Mouse (Mus musculus) forebrain, embryonic 12.5 days (tissue): ENCODE results near the gene Nup85. TPM values are rescaled to one million over a fixed set of nuclear protein-coding genes. Genes with fewer than 3 reads are reported as not detected.
A peak's percentile ranks its signal among the peaks of the same experiment; 100 is the strongest.

ENCODE experiments used
- ATAC-seq: fragments of 200-750 bp; cut with Nextera tagmentation; 2 replicates; pipeline ENCODE4 v1.8.0; 2017; ENCODE audit warnings: moderate TSS enrichment; ENCODE audit not compliant: low FRiP score
- H3K27ac ChIP-seq: fragments of 300-500 bp; sonication (generic); 2 replicates; pipeline ENCODE4 v1.5.1; 2016; ENCODE audit warnings: mild to moderate bottlenecking
- H3K27me3 ChIP-seq: fragments of 300-500 bp; sonication (generic); 2 replicates; pipeline ENCODE4 v1.6.1; 2016; ENCODE audit warnings: mild to moderate bottlenecking
- H3K36me3 ChIP-seq: fragments of 300-500 bp; sonication (generic); replicated peaks from 2 replicates; pipeline ENCODE4 v1.6.1; 2016; ENCODE audit warnings: mild to moderate bottlenecking
- H3K4me1 ChIP-seq: fragments of 300-500 bp; sonication (generic); 2 replicates; pipeline ENCODE4 v1.6.1; 2016
- H3K4me2 ChIP-seq: fragments of 300-500 bp; sonication (generic); 2 replicates; pipeline ENCODE4 v1.6.1; 2016; ENCODE audit warnings: mild to moderate bottlenecking, moderate library complexity
- H3K4me3 ChIP-seq: fragments of 300-500 bp; sonication (generic); replicated peaks from 2 replicates; pipeline ENCODE4 v1.5.1; 2016; ENCODE audit warnings: mild to moderate bottlenecking
- H3K9ac ChIP-seq: fragments of 300-500 bp; sonication (generic); 2 replicates; pipeline ENCODE4 v1.6.1; 2016; ENCODE audit warnings: mild to moderate bottlenecking
- H3K9me3 ChIP-seq: fragments of 300-500 bp; sonication (generic); 2 replicates; pipeline ENCODE4 v1.6.1; 2016
- WGBS: fragments of 180-500 bp; shearing (Covaris S2); methylation state at CpG from one replicate; pipeline ENCODE4 v1.1.7; 2016; 5-methylcytosine and 5-hydroxymethylcytosine counted together
- polyA plus RNA-seq: library from polyadenylated mRNA; unstranded; fragments of >200 nt; fragmentation: Nextera tagmentation; extraction: Ambion mirVana; gene quantifications from 2 replicates; pipeline ENCODE4 v1.2.1, GENCODE M21; 2016

Gene Nup85
- polyA plus RNA-seq, 1 experiment from 2014 or later = 199 TPM

DNA sequence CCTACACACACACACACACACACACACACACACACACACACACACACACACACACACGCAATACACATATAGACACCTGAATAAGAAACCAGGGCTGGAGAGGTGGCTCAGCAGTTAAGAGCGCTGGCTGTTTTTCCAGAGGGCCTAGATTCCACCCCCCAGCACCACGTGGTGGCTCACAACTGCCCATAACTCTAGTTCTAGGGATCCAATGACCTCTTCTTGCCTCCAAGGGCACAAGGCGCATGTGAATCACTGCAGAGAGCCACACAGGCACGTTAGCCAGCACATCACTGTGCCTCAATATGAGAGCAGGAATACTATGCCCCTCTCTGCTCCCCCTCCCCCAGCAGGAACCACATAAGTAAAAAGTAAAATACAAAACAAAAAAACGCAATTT, 52.7 kb downstream of the Nup85 start:
- WGBS = 84% methylated on average over 6 of the region's 6 CpGs
- no peak for ATAC-seq
- peaks cover 37% of the 10 kb centered on the region for H3K36me3 ChIP-seq

DNA sequence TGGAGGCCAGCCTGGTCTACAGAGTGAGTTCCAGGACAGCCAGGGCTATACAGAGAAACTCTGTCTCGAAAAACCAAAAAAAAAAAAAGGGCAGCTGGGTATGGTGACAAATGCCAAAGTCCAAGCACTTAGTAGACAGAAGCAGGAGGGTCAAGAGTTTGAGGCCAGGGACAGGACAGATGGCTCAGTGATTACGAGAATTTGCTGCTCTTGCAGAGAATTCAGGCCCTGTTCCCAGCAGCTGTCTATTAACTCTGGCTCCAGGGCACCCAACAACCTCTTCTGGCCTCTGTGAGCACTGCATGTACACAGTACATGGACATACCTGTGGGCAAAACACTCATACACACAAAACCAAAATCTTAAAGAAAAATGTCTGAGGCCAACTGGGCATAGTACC, 53.8 kb downstream of the Nup85 start:
- peaks cover 5% of the 10 kb centered on the region; the same call in 1 of the 2 replicates for H3K27me3 ChIP-seq
- H3K9ac ChIP-seq = no peak overlapping the region
- ATAC-seq = no peak
- H3K9me3 ChIP-seq = no peaks in the 10 kb centered on the region
- H3K4me2 ChIP-seq = no peak overlapping the region
- H3K4me1 ChIP-seq = peaks cover 6% of the 10 kb centered on the region
- H3K4me3 ChIP-seq = no peak overlapping the region
- H3K36me3 ChIP-seq = peaks cover 46% of the 10 kb centered on the region
- H3K27ac ChIP-seq = no peak overlapping the region
- 69% methylated on average over 2 of the region's 2 CpGs for WGBS

More for the DNA sequence above, 52.7 kb downstream of the Nup85 start:
- Histone ChIP-seq H3K27me3 (peaks cover 5% of the 10 kb centered on the region; the same call in 1 of the 2 replicates), H3K4me1 (peaks cover 14% of the 10 kb centered on the region), H3K4me2 (no peak overlapping the region), H3K27ac (no peak overlapping the region), H3K9me3 (no peaks in the 10 kb centered on the region), H3K9ac (no peak overlapping the region; the same call in 1 of the 2 replicates), H3K4me3 (no peak overlapping the region)

DNA sequence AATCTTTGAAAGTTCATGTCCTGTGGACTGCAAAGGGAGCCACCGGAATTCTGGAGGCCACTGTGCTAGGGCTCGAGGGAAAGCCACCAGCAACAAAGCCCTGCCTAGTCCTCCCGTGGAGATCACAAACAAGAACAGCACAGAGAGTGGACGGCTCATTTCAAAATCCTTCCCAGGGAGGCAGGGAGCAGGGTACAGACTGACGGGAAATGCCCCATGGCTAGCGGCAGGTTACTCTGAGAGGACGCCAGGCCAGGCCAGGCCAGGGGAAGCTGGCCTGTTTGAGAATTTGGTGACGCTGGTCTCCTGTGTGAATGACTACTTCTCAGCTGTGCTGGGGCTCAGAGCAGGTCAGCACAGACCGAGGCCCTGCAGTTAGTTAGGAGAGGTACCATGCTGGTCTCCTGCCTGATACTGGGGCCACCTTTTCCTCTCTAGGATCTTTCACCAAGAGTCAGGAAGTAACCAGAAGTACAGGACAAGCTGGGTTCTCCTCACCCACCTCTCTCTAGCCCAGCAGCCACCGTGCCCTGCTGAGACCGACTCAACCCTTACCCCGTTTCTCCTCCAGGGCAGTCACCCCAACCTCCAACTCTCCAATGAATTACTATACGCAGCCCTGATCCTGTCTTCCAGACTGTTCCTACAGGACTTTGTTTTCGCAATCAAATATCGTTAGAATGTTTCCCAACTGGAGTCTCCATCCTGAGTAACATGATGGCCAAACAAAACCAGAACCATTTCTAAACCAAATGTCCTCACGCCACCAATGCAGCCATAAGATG, 54.7 kb downstream of the Nup85 start:
- no peaks in the 10 kb centered on the region for H3K9me3 ChIP-seq
- no peak overlapping the region; the same call in 1 of the 2 replicates for H3K9ac ChIP-seq
- peaks cover 47% of the 10 kb centered on the region for H3K36me3 ChIP-seq
- no peak overlapping the region for H3K4me3 ChIP-seq
- H3K27ac ChIP-seq = no peak overlapping the region
- H3K4me2 ChIP-seq = no peak overlapping the region
- 89% methylated on average over 16 of the region's 16 CpGs for WGBS
- no peaks in the 10 kb centered on the region for H3K4me1 ChIP-seq
- peaks cover 3% of the 10 kb centered on the region; the same call in 1 of the 2 replicates for H3K27me3 ChIP-seq
- no peak for ATAC-seq

DNA sequence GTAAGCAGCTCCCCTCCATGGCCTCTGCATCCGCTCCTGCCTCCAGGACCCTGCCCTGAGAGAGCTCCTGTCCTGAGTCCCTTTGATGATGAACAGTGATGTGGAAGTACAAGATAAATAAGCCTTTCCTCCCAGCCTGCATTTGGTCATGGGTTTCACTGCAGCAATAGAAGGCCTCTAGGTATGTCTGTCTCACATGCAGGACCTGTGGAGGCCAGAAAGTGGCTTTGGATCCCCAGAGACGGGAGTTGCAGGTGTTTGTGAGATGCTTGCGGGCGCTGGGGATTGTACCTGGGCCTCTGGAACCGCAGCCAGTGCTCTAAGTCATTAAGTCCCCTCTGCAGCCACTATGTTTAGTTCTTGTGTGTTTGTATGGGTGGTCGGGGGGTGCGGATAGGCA, 55.7 kb downstream of the Nup85 start:
- Histone ChIP-seq H3K27ac (no peak overlapping the region), H3K9me3 (no peaks in the 10 kb centered on the region), H3K27me3 (no peaks in the 10 kb centered on the region), H3K4me2 (no peak overlapping the region), H3K4me3 (no peak overlapping the region), H3K36me3 (peaks cover 41% of the 10 kb centered on the region), H3K4me1 (no peaks in the 10 kb centered on the region), H3K9ac (no peak overlapping the region)
- ATAC-seq = no peak
- 95% methylated on average over 7 of the region's 7 CpGs for WGBS

DNA sequence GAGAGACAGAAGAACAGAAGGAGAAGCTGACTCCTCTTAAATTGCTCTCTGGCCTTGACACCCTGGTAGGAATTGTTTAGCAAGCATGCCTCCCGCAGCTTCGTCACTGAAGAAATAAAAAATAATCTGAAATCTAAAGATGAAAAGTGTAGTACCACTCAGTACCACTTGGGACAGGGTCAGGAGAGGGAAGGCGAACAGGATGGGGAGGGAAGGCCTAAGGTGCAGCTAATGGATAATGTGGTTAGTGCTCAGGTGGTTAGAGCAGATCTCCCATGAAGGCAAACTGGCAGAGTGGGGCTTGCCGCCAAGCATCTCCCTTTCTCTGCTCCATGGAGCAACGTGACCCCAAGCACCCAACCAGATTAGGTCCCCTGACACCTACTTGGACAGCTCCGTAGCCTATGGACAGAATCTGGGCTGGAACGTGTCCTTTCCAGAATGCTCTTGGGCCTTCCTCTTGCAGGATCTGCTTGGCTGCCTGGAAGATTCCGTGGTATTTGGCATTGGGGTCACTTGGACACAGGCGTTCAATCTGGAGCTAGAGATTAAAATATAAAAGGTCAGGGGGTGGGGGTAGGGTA, 59.3 kb downstream of the Nup85 start:
- no peak overlapping the region for H3K9ac ChIP-seq
- WGBS = 74% methylated on average over 9 of the region's 9 CpGs
- no peak overlapping the region for H3K4me3 ChIP-seq
- no peak for ATAC-seq
- peaks cover 33% of the 10 kb centered on the region for H3K36me3 ChIP-seq
- peaks cover 8% of the 10 kb centered on the region for H3K4me1 ChIP-seq
- no peaks in the 10 kb centered on the region for H3K27me3 ChIP-seq
- no peak overlapping the region for H3K27ac ChIP-seq
- no peaks in the 10 kb centered on the region for H3K9me3 ChIP-seq
- H3K4me2 ChIP-seq = no peak overlapping the region

DNA sequence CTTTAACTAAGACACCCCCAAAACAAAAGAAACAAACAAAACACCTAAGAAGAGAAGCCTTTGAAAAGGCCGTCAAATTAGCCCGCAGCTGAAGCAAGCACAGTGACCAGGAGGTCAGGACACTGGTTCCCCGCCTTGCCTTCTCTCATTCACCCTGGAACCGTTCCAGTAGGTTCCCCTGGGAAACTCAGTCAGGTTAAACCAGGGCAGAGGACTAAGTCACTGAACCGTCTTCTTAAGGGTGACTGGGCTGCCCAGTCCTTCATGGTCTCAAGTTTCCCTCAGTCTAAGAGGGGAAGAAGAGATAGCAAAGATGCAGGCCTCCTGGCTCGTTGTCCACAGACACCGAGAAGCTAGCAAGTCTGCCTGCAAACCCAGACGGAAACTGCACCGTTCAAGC, 61.6 kb downstream of the Nup85 start:
- Histone ChIP-seq H3K9me3 (no peaks in the 10 kb centered on the region), H3K4me2 (no peak overlapping the region), H3K27ac (no peak overlapping the region), H3K36me3 (peaks cover 21% of the 10 kb centered on the region), H3K27me3 (no peaks in the 10 kb centered on the region), H3K4me1 (peaks cover 8% of the 10 kb centered on the region), H3K9ac (no peak overlapping the region), H3K4me3 (no peak overlapping the region)
- 78% methylated on average over 9 of the region's 9 CpGs for WGBS
- ATAC-seq = no peak

DNA sequence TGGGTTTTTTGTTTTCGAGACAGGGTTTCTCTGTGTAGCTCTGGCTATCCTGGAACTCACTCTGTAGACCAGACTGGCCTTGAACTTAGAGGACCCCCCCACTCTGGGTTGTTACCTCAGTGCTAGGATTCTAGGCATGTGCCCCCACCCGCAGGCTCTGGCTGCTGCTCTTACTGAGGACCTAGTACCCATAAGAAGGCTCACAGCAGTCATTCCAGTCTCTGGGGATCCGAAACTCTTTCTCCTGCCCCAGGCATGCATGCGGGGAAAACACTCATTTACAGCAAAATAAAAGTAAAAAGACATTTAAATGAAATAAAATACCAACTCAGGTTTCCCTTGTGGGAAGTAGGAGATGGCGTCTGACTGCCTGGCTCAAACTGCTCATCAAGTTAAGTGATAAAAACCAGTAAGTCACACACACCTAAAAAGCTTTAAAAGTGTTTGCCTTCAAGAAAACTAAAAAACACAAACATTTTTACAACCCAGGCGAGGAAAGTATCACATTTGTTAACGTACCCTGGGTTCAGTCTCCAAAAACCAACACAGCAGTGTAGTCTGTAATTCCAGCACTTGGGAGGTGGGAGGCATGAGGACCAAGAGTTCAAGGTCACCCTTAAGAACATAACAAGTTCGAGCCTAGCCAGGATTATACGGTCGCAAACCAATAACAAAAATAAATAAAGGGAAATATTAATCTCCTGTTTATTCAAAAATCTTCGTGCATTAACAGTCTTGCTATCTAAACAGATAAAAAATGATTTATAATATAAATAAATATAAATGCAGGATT, 62.8 kb downstream of the Nup85 start:
- peaks cover 12% of the 10 kb centered on the region for H3K36me3 ChIP-seq
- no peaks in the 10 kb centered on the region for H3K9me3 ChIP-seq
- no peak for ATAC-seq
- no peaks in the 10 kb centered on the region for H3K27me3 ChIP-seq
- 60% methylated on average over 11 of the region's 11 CpGs for WGBS
- H3K4me1 ChIP-seq = peaks cover 8% of the 10 kb centered on the region
- peak overlapping the region; percentile 73 for H3K4me3 ChIP-seq
- no peak overlapping the region for H3K27ac ChIP-seq
- peak overlapping the region; percentile 95 for H3K4me2 ChIP-seq
- H3K9ac ChIP-seq = peak overlapping the region; percentile 75

DNA sequence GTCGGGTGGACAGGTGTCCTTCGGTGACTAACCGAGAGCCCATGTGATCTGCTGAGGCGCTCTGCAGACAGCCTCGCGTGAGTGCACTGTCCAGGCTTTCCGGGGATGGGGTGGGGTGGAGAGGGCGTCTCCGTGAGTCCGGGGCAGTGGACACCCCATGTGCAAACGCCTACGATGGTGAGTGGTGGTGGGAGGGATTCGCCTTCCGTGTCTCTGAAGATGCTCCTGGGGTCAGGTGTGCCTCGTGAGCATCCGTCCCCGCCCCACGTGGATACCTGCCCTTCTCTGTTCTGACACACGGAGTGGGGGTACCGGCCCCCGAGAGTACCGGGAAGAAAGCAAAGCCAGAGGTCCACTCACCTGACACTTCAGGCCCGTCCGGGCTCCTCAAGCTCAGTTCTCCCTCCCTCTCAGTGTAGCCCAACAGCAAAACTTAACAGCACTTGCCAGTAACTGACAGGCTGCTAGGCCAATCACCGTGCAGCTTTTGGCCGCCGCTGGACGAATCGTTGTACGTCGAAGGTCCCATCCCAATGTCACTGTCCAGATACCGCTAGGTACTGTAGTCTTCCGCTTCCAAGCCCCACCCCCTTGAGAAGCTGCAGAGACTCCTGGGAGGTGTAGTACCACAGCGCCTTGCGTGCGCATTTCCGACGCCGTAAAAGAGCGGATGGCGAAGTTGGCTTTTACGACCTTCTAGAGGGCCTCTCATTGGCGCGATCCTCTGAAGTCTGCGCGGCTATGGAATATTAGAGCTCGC, 63.7 kb downstream of the Nup85 start, which contains the start of gene Slc25a19:
TSS of gene Slc25a19 (minus strand) at position 591 of the 760 bp plus-strand sequence.
- Histone ChIP-seq H3K4me1 (peaks cover 8% of the 10 kb centered on the region), H3K27ac (no peak within 1 kb of the TSS)

DNA sequence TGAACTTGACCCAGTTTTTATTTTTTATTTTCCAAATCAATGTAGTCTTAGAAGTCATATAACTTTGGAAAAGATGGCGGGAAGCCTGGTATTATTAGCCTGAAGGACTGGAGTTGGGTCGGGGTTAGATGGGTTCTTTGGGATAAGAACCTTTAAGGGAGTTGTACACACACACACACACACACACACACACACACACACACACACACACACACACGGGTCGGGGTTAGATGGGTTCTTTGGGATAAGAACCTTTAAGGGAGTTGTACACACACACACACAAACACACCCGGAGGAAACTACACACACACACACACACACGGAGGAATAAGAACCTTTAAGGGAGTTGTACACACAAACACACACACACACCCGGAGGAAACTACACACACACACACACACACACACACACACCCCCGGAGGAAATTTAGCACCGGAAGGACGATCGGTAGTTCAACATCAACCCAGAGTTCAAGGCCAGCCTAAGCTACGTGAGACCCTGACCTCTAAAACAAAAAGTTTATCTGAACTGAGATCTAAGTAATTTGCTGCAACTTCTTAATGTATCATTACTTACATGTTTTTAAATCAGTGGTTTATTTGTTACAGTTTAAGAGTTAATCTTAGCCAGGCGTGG, 64.3 kb downstream of the Nup85 start:
- WGBS = 56% methylated on average over 13 of the region's 13 CpGs
- no peak overlapping the region for H3K27ac ChIP-seq
- H3K9ac ChIP-seq = peak overlapping the region; percentile 75
- H3K36me3 ChIP-seq = 0 out of 2 replicates have a peak, but pooled peaks cover 3% of the 10 kb centered on the region
- peak; percentile 34 for ATAC-seq
- peak overlapping the region; percentile 95 for H3K4me2 ChIP-seq
- no peaks in the 10 kb centered on the region for H3K27me3 ChIP-seq
- H3K9me3 ChIP-seq = no peaks in the 10 kb centered on the region
- H3K4me3 ChIP-seq = peak overlapping the region; percentile 73
- H3K4me1 ChIP-seq = peaks cover 8% of the 10 kb centered on the region

More for the DNA sequence above, 63.7 kb downstream of the Nup85 start, which contains the start of gene Slc25a19:
- H3K4me2 ChIP-seq = peak within 1 kb of the TSS; percentile 95
- H3K4me3 ChIP-seq = peak within 1 kb of the TSS; percentile 73
- WGBS = under 1% methylated on average over 47 of the region's 47 CpGs
- H3K36me3 ChIP-seq = peaks cover 5% of the 10 kb centered on the region
- no peaks in the 10 kb centered on the region for H3K9me3 ChIP-seq
- ATAC-seq = peak; percentile 99
- no peaks in the 10 kb centered on the region for H3K27me3 ChIP-seq
- H3K9ac ChIP-seq = peak within 1 kb of the TSS; percentile 75

DNA sequence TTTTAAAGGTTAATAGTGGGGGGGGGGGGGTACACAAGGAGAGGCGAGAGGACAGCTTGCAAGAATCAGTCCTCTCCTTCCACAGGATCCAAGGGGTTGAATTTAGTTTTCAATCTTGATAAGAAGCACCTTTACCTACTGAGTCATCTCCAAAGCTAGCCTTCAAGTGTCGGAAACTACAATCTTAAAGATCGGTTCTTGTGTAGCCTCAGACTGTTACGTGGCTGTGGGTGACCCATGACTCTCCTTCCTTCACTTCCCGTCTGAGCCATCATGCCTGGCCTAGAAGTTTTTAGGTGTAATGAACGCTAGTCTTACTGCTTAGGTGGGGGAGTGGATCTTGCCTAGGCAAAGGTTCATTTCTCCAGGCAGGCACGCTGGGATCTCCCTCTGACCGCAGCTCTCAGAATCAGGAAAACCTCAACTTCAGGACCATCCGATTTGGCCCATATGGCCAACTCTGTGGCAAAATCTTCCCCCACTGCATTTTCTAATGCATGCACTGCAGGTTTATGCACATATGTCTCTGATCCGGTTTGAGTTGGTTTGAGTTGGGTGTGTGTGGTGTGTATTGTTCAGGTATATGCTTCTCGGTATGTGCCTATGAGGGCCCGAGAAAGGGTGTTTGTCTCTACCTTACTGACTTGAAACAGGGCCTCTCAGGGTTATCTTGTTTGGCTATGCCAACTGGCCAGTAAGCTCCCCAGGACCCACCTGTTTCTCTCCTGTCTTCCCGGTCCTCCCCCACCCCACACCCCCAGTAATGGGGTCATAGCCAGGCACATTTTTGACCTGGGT, 65.7 kb downstream of the Nup85 start:
- WGBS = 89% methylated on average over 13 of the region's 13 CpGs
- ATAC-seq = no peak
- no peak overlapping the region for H3K27ac ChIP-seq

More for the DNA sequence above, 65.7 kb downstream of the Nup85 start:
- Histone ChIP-seq H3K4me2 (no peak overlapping the region), H3K9me3 (no peaks in the 10 kb centered on the region), H3K27me3 (no peaks in the 10 kb centered on the region), H3K4me3 (no peak overlapping the region), H3K9ac (no peak overlapping the region), H3K36me3 (0 out of 2 replicates have a peak, but pooled peaks cover 3% of the 10 kb centered on the region), H3K4me1 (peaks cover 8% of the 10 kb centered on the region)
